Mouse (Mus musculus) forebrain, postnatal 0 days (tissue): ENCODE results near the gene Pde7b. TPM values are rescaled to one million over a fixed set of nuclear protein-coding genes. Genes with fewer than 3 reads are reported as not detected.

ENCODE experiments used
- ATAC-seq: fragments of 200-750 bp; cut with Nextera tagmentation; 2 replicates; pipeline ENCODE4 v1.8.0; 2017; ENCODE audit warnings: mild to moderate bottlenecking, moderate library complexity
- DNase-seq: peaks from one replicate; pipeline ENCODE4 v3.0.0-alpha.2; 2015
- H3K27ac ChIP-seq: fragments of 300-500 bp; sonication (generic); 2 replicates; pipeline ENCODE4 v1.5.1; 2014; ENCODE audit warnings: low read depth, mild to moderate bottlenecking, antibody characterized with exemption, low read length, moderate library complexity, mixed read lengths
- H3K27me3 ChIP-seq: fragments of 300-500 bp; sonication (generic); 2 replicates; pipeline ENCODE4 v1.6.1; 2014; ENCODE audit warnings: mild to moderate bottlenecking, low read length, mixed read lengths; ENCODE audit not compliant: insufficient read depth
- H3K36me3 ChIP-seq: fragments of 300-500 bp; sonication (generic); 2 replicates; pipeline ENCODE4 v1.6.1; 2014; ENCODE audit warnings: mild to moderate bottlenecking, moderate library complexity; ENCODE audit not compliant: insufficient read depth
- H3K4me1 ChIP-seq: fragments of 300-500 bp; sonication (generic); 2 replicates; pipeline ENCODE4 v1.6.1; 2014; ENCODE audit warnings: antibody characterized with exemption; ENCODE audit not compliant: insufficient read depth
- H3K4me2 ChIP-seq: fragments of 300-500 bp; sonication (generic); 2 replicates; pipeline ENCODE4 v1.6.1; 2014; ENCODE audit warnings: low read depth, mild to moderate bottlenecking, moderate library complexity
- H3K4me3 ChIP-seq: fragments of 300-500 bp; sonication (generic); 2 replicates; pipeline ENCODE4 v1.5.1; 2014; ENCODE audit warnings: low read depth, low read length, mixed read lengths
- H3K9ac ChIP-seq: fragments of 300-500 bp; sonication (generic); 2 replicates; pipeline ENCODE4 v1.6.1; 2014; ENCODE audit warnings: mild to moderate bottlenecking
- H3K9me3 ChIP-seq: fragments of 300-500 bp; sonication (generic); 2 replicates; pipeline ENCODE4 v1.6.1; 2016; ENCODE audit warnings: low read length
- CTCF ChIP-seq: sonication (generic); IDR thresholded peaks from 2 replicates; pipeline ENCODE4 v1.5.1; 2016; ENCODE audit warnings: antibody characterized with exemption, control low read depth, low read depth
- WGBS: fragments of 180-500 bp; shearing (Covaris S2); extraction: QIAGEN DNeasy Blood & Tissue Kit; methylation state at CpG from one replicate; pipeline ENCODE4 v1.1.7; 2014; 5-methylcytosine and 5-hydroxymethylcytosine counted together
- polyA plus RNA-seq: library from polyadenylated mRNA; unstranded; fragments of >200 nt; fragmentation: Nextera tagmentation; extraction: Ambion mirVana; gene quantifications from 2 replicates; pipeline ENCODE4 v1.2.1, GENCODE M21; 2015
- total RNA-seq: library from RNA; depleted of rRNA; stranded (reverse); fragments of >200 nt; gene quantifications from 2 replicates; pipeline ENCODE4 v1.2.3, GENCODE M21; 2014

Gene Pde7b
- total and polyA plus RNA-seq, 2 experiments from 2014 or later, result 2.4 to 9.4 TPM

DNA sequence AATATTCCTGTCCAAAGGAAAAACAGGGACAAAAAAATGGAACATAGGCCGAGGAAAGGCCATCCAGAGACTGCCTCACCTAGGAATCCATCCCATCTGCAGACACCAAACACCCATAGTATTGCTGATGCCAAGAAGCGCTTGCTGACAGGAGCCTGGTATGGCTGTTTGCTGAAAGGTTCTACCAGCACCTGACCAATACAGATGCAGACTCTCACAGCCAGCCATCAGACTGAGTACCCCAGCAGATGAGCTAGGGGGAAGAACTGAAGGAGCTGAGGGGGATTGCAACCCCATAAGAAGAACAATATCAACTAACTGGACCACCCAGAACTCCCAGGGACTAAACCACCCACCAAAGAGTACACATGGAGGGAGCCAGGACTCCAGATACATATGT is 40.7 kb downstream of the Pde7b start:
- no peaks in the 10 kb centered on the region for H3K36me3 ChIP-seq
- no peak overlapping the region for H3K9ac ChIP-seq
- no peak overlapping the region for H3K4me2 ChIP-seq
- H3K27me3 ChIP-seq, result no peaks in the 10 kb centered on the region
- no peak for ATAC-seq
- 0 out of 2 replicates have a peak, but pooled peaks cover 6% of the 10 kb centered on the region for H3K9me3 ChIP-seq
- H3K27ac ChIP-seq, result no peak overlapping the region
- WGBS, result 100% methylated on average over 2 of the region's 2 CpGs
- no peak for DNase-seq
- TF ChIP-seq CTCF, result no peak
- no peak overlapping the region for H3K4me3 ChIP-seq
- no peaks in the 10 kb centered on the region for H3K4me1 ChIP-seq

DNA sequence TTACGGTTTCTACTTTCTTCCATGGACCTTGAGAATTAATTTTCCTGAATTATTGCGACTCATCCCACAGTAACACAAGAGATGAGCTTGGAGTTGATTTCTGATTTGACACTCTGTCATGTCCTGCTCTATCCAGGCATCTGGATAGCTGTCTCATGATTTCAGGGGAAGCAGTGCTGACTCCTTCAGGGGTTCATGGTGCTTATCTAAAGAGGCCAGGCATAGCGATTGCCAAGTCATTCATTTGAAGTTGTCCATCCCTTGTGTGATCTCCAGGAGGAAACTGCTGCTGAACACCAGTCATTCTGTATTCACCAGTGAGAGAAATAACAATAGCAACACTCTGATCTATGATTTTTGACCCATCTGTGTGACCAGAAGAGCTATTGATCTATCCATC is 43.9 kb downstream of the Pde7b start:
- Histone ChIP-seq H3K9me3 (0 out of 2 replicates have a peak, but pooled peaks cover 6% of the 10 kb centered on the region), H3K27me3 (no peaks in the 10 kb centered on the region), H3K9ac (no peak overlapping the region), H3K4me3 (no peak overlapping the region), H3K27ac (no peak overlapping the region), H3K4me2 (no peak overlapping the region), H3K36me3 (no peaks in the 10 kb centered on the region), H3K4me1 (no peaks in the 10 kb centered on the region)
- no peak for TF ChIP-seq CTCF
- DNase-seq, result no peak
- 97% methylated on average over 3 of the region's 3 CpGs for WGBS
- ATAC-seq, result no peak

GRCm38 (mm10) chr10:20675321-20675720 is 49.6 kb downstream of the Pde7b start:
- H3K9ac ChIP-seq, result no peak overlapping the region
- no peak overlapping the region for H3K4me3 ChIP-seq
- TF ChIP-seq CTCF, result no peak
- no peaks in the 10 kb centered on the region for H3K36me3 ChIP-seq
- no peaks in the 10 kb centered on the region for H3K27me3 ChIP-seq
- WGBS, result 51% methylated on average over 3 of the region's 3 CpGs
- H3K9me3 ChIP-seq, result no peaks in the 10 kb centered on the region
- no peak for ATAC-seq
- H3K27ac ChIP-seq, result no peak overlapping the region
- H3K4me1 ChIP-seq, result no peaks in the 10 kb centered on the region
- H3K4me2 ChIP-seq, result no peak overlapping the region
- DNase-seq, result no peak

GRCm38 (mm10) chr10:20673798-20674197 is 51.1 kb downstream of the Pde7b start:
- Histone ChIP-seq H3K4me2 (no peak overlapping the region), H3K9ac (no peak overlapping the region), H3K4me1 (no peaks in the 10 kb centered on the region), H3K27ac (no peak overlapping the region), H3K36me3 (no peaks in the 10 kb centered on the region), H3K9me3 (no peaks in the 10 kb centered on the region), H3K27me3 (no peaks in the 10 kb centered on the region), H3K4me3 (no peak overlapping the region)
- no peak for TF ChIP-seq CTCF
- peak; percentile 30 for DNase-seq
- 53% methylated on average over 4 of the region's 4 CpGs for WGBS
- no peak for ATAC-seq

DNA sequence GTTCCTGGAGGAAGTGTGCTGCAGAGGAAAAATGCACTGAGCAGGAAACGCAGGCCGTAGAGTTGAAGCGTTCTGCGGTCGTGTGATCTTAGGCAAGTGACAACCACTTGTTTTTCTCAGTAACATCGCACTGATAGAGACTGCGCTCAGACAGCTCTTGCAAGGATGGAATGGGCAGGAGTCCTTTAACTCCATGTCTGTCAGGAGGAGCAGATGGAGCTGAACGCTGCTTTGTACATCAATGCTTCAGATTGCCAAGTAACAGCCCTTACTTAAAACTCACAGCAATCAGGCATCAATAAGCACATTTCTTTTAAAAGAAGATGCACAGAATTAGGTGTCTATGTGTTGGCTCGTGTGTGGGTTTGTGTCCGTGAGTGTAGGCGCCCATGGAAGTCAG is 52.3 kb downstream of the Pde7b start:
- Histone ChIP-seq H3K36me3 (no peaks in the 10 kb centered on the region), H3K4me2 (no peak overlapping the region), H3K27me3 (no peaks in the 10 kb centered on the region), H3K9me3 (no peaks in the 10 kb centered on the region), H3K4me1 (no peaks in the 10 kb centered on the region), H3K4me3 (no peak overlapping the region), H3K27ac (no peak overlapping the region), H3K9ac (no peak overlapping the region)
- TF ChIP-seq CTCF, result no peak
- ATAC-seq, result no peak
- DNase-seq, result no peak
- 73% methylated on average over 11 of the region's 11 CpGs for WGBS

- H3K9me3 ChIP-seq, result no peaks in the 10 kb centered on the region
- H3K27ac ChIP-seq, result no peak overlapping the region
- no peaks in the 10 kb centered on the region for H3K36me3 ChIP-seq
- no peaks in the 10 kb centered on the region for H3K4me1 ChIP-seq
- DNase-seq (no peak), ATAC-seq (no peak)
- no peak overlapping the region for H3K4me3 ChIP-seq
- TF ChIP-seq CTCF, result no peak
- no peak overlapping the region for H3K4me2 ChIP-seq
- 86% methylated on average over 5 of the region's 5 CpGs for WGBS
- no peaks in the 10 kb centered on the region for H3K27me3 ChIP-seq
- no peak overlapping the region for H3K9ac ChIP-seq
Observed at GRCm38 (mm10) chr10:20671621-20672020, 53.3 kb downstream of the Pde7b start.

- TF ChIP-seq CTCF, result no peak
- Histone ChIP-seq H3K4me2 (no peak overlapping the region), H3K36me3 (no peaks in the 10 kb centered on the region), H3K9me3 (no peaks in the 10 kb centered on the region), H3K27ac (no peak overlapping the region), H3K4me3 (no peak overlapping the region), H3K9ac (no peak overlapping the region), H3K27me3 (no peaks in the 10 kb centered on the region), H3K4me1 (no peaks in the 10 kb centered on the region)
- WGBS, result 85% methylated on average over 8 of the region's 8 CpGs
- ATAC-seq, result no peak
- DNase-seq, result no peak
Observed at GRCm38 (mm10) chr10:20670541-20670940, 54.3 kb downstream of the Pde7b start.

GRCm38 (mm10) chr10:20669467-20669866 is 55.4 kb downstream of the Pde7b start:
- no peak overlapping the region for H3K27ac ChIP-seq
- WGBS, result 45% methylated on average over 10 of the region's 10 CpGs
- H3K9me3 ChIP-seq, result no peaks in the 10 kb centered on the region
- no peaks in the 10 kb centered on the region for H3K36me3 ChIP-seq
- no peak overlapping the region for H3K9ac ChIP-seq
- peak; percentile 90 for ATAC-seq
- H3K4me2 ChIP-seq, result no peak overlapping the region
- no peaks in the 10 kb centered on the region for H3K4me1 ChIP-seq
- DNase-seq, result peak; percentile 29
- no peaks in the 10 kb centered on the region for H3K27me3 ChIP-seq
- H3K4me3 ChIP-seq, result no peak overlapping the region
- TF ChIP-seq CTCF, result no peak
